In genomic region chr6:16977392-16978205, GRCm38 (mm10) we compare ENCODE assay signal across 15 mouse cellular contexts.
DNase-seq lines count a peak whose midpoint lies in the region; ATAC-seq and TF ChIP-seq lines count a peak whose summit lies in the region.
"Had no signal": no experiment of that assay in that cellular context is flagged by ENCODE, and none has a peak within 500 bp of the region (broad histone marks: within the 10 kb centered on the region; RNA-seq: fewer than 3 reads in every experiment).

No protein-coding gene starts in this region.

- no peak for TF ChIP-seq POLR2A in cerebellum, adult 2 months (IDR thresholded peaks at IDR 0.05; ENCODE audit: borderline replicate concordance, insufficient read depth, low read length)

- WGBS in forebrain, embryonic 12.5 days: 66% methylated on average over 14 of the region's 14 CpGs
- WGBS in forebrain, embryonic 10.5 days: 66% methylated on average over 14 of the region's 14 CpGs
- WGBS in forebrain, embryonic 13.5 days: 66% methylated on average over 14 of the region's 14 CpGs
- 48% methylated on average over 14 of the region's 14 CpGs for WGBS in midbrain, embryonic 12.5 days
- 69% methylated on average over 14 of the region's 14 CpGs for WGBS in neural tube, embryonic 15.5 days
- WGBS in cerebellum, adult 2 months: 45% methylated on average over 14 of the region's 14 CpGs

- no peaks in the 10 kb centered on the region for H3K36me3 ChIP-seq in forebrain, embryonic 12.5 days (replicated peaks)
- H3K36me3 ChIP-seq in forebrain, embryonic 10.5 days (replicated peaks): no peaks in the 10 kb centered on the region
- no peaks in the 10 kb centered on the region for H3K36me3 ChIP-seq in forebrain, embryonic 13.5 days (ENCODE audit: poor library complexity, severe bottlenecking)
- H3K36me3 ChIP-seq in midbrain, embryonic 12.5 days: no peaks in the 10 kb centered on the region
- no peaks in the 10 kb centered on the region for H3K36me3 ChIP-seq in neural tube, embryonic 15.5 days
- H3K36me3 ChIP-seq: G1E; heart, embryonic 13.5 days; limb, embryonic 12.5 days; liver, embryonic 12.5 days; neural tube, embryonic 12.5 days had no signal

- H3K4me3 ChIP-seq in forebrain, embryonic 12.5 days (replicated peaks): no peak overlapping the region
- H3K4me3 ChIP-seq in forebrain, embryonic 10.5 days: no peak overlapping the region
- H3K4me3 ChIP-seq in forebrain, embryonic 13.5 days: no peak overlapping the region
- H3K4me3 ChIP-seq in midbrain, embryonic 12.5 days: no peak overlapping the region
- no peak overlapping the region for H3K4me3 ChIP-seq in neural tube, embryonic 15.5 days (replicated peaks)
- no peak overlapping the region for H3K4me3 ChIP-seq in cerebellum, adult 2 months (replicated peaks; ENCODE audit: insufficient read depth, low read depth, low read length)
- H3K4me3 ChIP-seq: heart, embryonic 13.5 days; limb, embryonic 12.5 days; liver, embryonic 12.5 days; neural tube, embryonic 12.5 days had no signal

- TF ChIP-seq CTCF in cerebellum, adult 2 months (IDR thresholded peaks at IDR 0.05; ENCODE audit: borderline replicate concordance, insufficient read depth, low read depth, low read length): no peak

- ATAC-seq in forebrain, embryonic 12.5 days (ENCODE audit: low FRiP score): 0 out of 2 replicates have a peak, but pooled peaks have one; percentile 23
- ATAC-seq in forebrain, embryonic 13.5 days: peak; percentile 55
- peak; percentile 45; the same call in 1 of the 2 replicates for ATAC-seq in midbrain, embryonic 12.5 days (ENCODE audit: low FRiP score, low read depth)
- 0 out of 2 replicates have a peak, but pooled peaks have one; percentile 17 for ATAC-seq in neural tube, embryonic 15.5 days (ENCODE audit: low FRiP score)
- no peak for ATAC-seq in megakaryocyte-erythroid progenitor cell, adult 5-6 weeks (replicated peaks; ENCODE audit: low FRiP score, low TSS enrichment, poor library complexity, severe bottlenecking)
- ATAC-seq: liver, embryonic 12.5 days had no signal

- peaks cover 7% of the 10 kb centered on the region for H3K27me3 ChIP-seq in forebrain, embryonic 12.5 days
- peaks cover 12% of the 10 kb centered on the region; the same call in 1 of the 2 replicates for H3K27me3 ChIP-seq in forebrain, embryonic 10.5 days (ENCODE audit: poor library complexity, severe bottlenecking)
- H3K27me3 ChIP-seq in forebrain, embryonic 13.5 days: no peaks in the 10 kb centered on the region; the same call in 1 of the 2 replicates
- H3K27me3 ChIP-seq in midbrain, embryonic 12.5 days: peaks cover 7% of the 10 kb centered on the region; the same call in 1 of the 2 replicates
- H3K27me3 ChIP-seq in neural tube, embryonic 15.5 days (replicated peaks): no peaks in the 10 kb centered on the region
- no peaks in the 10 kb centered on the region for H3K27me3 ChIP-seq in cerebellum, adult 2 months (ENCODE audit: control insufficient read depth, insufficient read depth, low read length)
- H3K27me3 ChIP-seq: heart, embryonic 13.5 days; limb, embryonic 12.5 days; liver, embryonic 12.5 days; neural tube, embryonic 12.5 days had no signal

- no peak overlapping the region for H3K4me2 ChIP-seq in forebrain, embryonic 12.5 days
- no peak overlapping the region for H3K4me2 ChIP-seq in forebrain, embryonic 13.5 days
- H3K4me2 ChIP-seq in midbrain, embryonic 12.5 days (replicated peaks): 0 out of 2 replicates have a peak overlapping the region, but pooled peaks have one; percentile 2
- H3K4me2 ChIP-seq in neural tube, embryonic 15.5 days: no peak overlapping the region
- H3K4me2 ChIP-seq: heart, embryonic 13.5 days; limb, embryonic 12.5 days; liver, embryonic 12.5 days; neural tube, embryonic 12.5 days had no signal

- no peak overlapping the region for H3K9ac ChIP-seq in forebrain, embryonic 12.5 days
- no peak overlapping the region for H3K9ac ChIP-seq in forebrain, embryonic 13.5 days
- H3K9ac ChIP-seq in midbrain, embryonic 12.5 days (replicated peaks): no peak overlapping the region
- no peak overlapping the region for H3K9ac ChIP-seq in neural tube, embryonic 15.5 days (replicated peaks)
- H3K9ac ChIP-seq: heart, embryonic 13.5 days; limb, embryonic 12.5 days; liver, embryonic 12.5 days; neural tube, embryonic 12.5 days had no signal

- H3K4me1 ChIP-seq in forebrain, embryonic 12.5 days: 0 out of 2 replicates have a peak, but pooled peaks cover 3% of the 10 kb centered on the region
- H3K4me1 ChIP-seq in forebrain, embryonic 10.5 days: no peaks in the 10 kb centered on the region
- no peaks in the 10 kb centered on the region for H3K4me1 ChIP-seq in forebrain, embryonic 13.5 days
- H3K4me1 ChIP-seq in midbrain, embryonic 12.5 days: no peaks in the 10 kb centered on the region
- no peaks in the 10 kb centered on the region for H3K4me1 ChIP-seq in neural tube, embryonic 15.5 days
- H3K4me1 ChIP-seq in cerebellum, adult 2 months (ENCODE audit: control insufficient read depth, insufficient read depth, low read length): no peaks in the 10 kb centered on the region
- H3K4me1 ChIP-seq: heart, embryonic 13.5 days; limb, embryonic 12.5 days; liver, embryonic 12.5 days; neural tube, embryonic 12.5 days had no signal

- H3K27ac ChIP-seq in forebrain, embryonic 12.5 days: no peak overlapping the region
- no peak overlapping the region for H3K27ac ChIP-seq in forebrain, embryonic 10.5 days
- H3K27ac ChIP-seq in forebrain, embryonic 13.5 days: no peak overlapping the region
- no peak overlapping the region for H3K27ac ChIP-seq in midbrain, embryonic 12.5 days (replicated peaks)
- no peak overlapping the region for H3K27ac ChIP-seq in neural tube, embryonic 15.5 days (replicated peaks)
- no peak overlapping the region for H3K27ac ChIP-seq in cerebellum, adult 2 months (ENCODE audit: insufficient read depth, low read length)
- H3K27ac ChIP-seq: heart, embryonic 13.5 days; limb, embryonic 12.5 days; liver, embryonic 12.5 days; neural tube, embryonic 12.5 days had no signal

- no peaks in the 10 kb centered on the region for H3K9me3 ChIP-seq in forebrain, embryonic 12.5 days
- H3K9me3 ChIP-seq in forebrain, embryonic 10.5 days: no peaks in the 10 kb centered on the region
- H3K9me3 ChIP-seq in forebrain, embryonic 13.5 days (replicated peaks): no peaks in the 10 kb centered on the region
- H3K9me3 ChIP-seq in midbrain, embryonic 12.5 days: no peaks in the 10 kb centered on the region
- no peaks in the 10 kb centered on the region for H3K9me3 ChIP-seq in neural tube, embryonic 15.5 days (replicated peaks)
- H3K9me3 ChIP-seq: G1E; heart, embryonic 13.5 days; limb, embryonic 12.5 days; liver, embryonic 12.5 days; neural tube, embryonic 12.5 days had no signal

- DNase-seq in forebrain, embryonic 10.5 days (ENCODE audit: extremely low spot score, low spot score): no peak
- no peak for DNase-seq in adrenal gland, postnatal 25 days
- no peak for DNase-seq in cerebellum, adult 2 months
- DNase-seq: layer of hippocampus, adult 9-11 months; lung, adult 2 months had no signal
